Mouse (Mus musculus) liver, embryonic 15.5 days (tissue): ENCODE data around the gene Tprn. TPM values are rescaled to one million over a fixed set of nuclear protein-coding genes. Genes with fewer than 3 reads are reported as not detected.

ENCODE experiments used
- ATAC-seq: fragments of 200-750 bp; cut with Nextera tagmentation; 2 replicates; pipeline ENCODE4 v1.8.0; 2017; ENCODE audit warnings: moderate number of reproducible peaks, mild to moderate bottlenecking, moderate library complexity; ENCODE audit not compliant: insufficient read depth
- H3K27ac ChIP-seq: fragments of 300-500 bp; sonication (generic); replicated peaks from 2 replicates; pipeline ENCODE4 v1.5.1; 2015; ENCODE audit warnings: mild to moderate bottlenecking, inconsistent platforms
- H3K27me3 ChIP-seq: fragments of 300-500 bp; sonication (generic); 2 replicates; pipeline ENCODE4 v1.6.1; 2015; ENCODE audit warnings: mild to moderate bottlenecking, inconsistent platforms
- H3K36me3 ChIP-seq: fragments of 300-500 bp; sonication (generic); replicated peaks from 2 replicates; pipeline ENCODE4 v1.6.1; 2015; ENCODE audit warnings: moderate library complexity, mild to moderate bottlenecking, inconsistent platforms
- H3K4me1 ChIP-seq: fragments of 300-500 bp; sonication (generic); replicated peaks from 2 replicates; pipeline ENCODE4 v1.6.1; 2015; ENCODE audit warnings: inconsistent platforms
- H3K4me2 ChIP-seq: fragments of 300-500 bp; sonication (generic); 2 replicates; pipeline ENCODE4 v1.6.1; 2015; ENCODE audit warnings: moderate library complexity, mild to moderate bottlenecking, inconsistent platforms
- H3K4me3 ChIP-seq: fragments of 300-500 bp; sonication (generic); replicated peaks from 2 replicates; pipeline ENCODE4 v1.5.1; 2015; ENCODE audit warnings: mild to moderate bottlenecking, inconsistent platforms
- H3K9ac ChIP-seq: fragments of 300-500 bp; sonication (generic); 2 replicates; pipeline ENCODE4 v1.6.1; 2015; ENCODE audit warnings: moderate library complexity, mild to moderate bottlenecking, inconsistent platforms
- H3K9me3 ChIP-seq: fragments of 300-500 bp; sonication (generic); replicated peaks from 2 replicates; pipeline ENCODE4 v1.6.1; 2016; ENCODE audit warnings: inconsistent platforms
- WGBS: fragments of 180-500 bp; shearing (Covaris S2); methylation state at CpG from one replicate; pipeline ENCODE4 v1.1.7; 2015; ENCODE audit warnings: mixed read lengths; ENCODE audit not compliant: insufficient replicate concordance; 5-methylcytosine and 5-hydroxymethylcytosine counted together
- polyA plus RNA-seq: library from polyadenylated mRNA; unstranded; fragments of >200 nt; fragmentation: Nextera tagmentation; extraction: Ambion mirVana; gene quantifications from 2 replicates; pipeline ENCODE4 v1.2.1, GENCODE M21; 2015

Tprn gene
- polyA plus RNA-seq, 1 experiment from 2014 or later, result 3.9 TPM

DNA sequence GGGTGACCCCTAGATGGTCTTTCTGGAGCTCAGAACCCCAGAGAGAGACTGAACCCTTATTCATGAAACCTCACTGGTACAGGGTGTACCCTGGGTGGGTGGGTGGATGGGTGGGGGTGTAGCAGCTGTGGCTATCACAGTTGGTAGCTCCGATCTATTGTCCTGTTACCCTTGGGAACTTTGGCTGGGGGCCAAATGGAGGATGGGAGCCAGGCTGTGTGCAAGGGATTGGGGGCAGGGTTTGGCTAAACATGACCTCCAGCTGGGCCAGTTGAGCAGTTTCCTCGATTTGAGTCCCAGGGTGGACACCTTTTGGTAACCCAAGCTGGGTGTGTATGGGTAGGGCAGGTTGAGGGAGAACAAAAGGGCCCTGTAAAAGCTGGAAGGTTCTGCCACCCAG is 4.3 kb downstream of the Tprn start:
- Histone ChIP-seq H3K4me1 (peaks cover 85% of the 10 kb centered on the region), H3K4me2 (peak overlapping the region; percentile 100), H3K4me3 (no peak overlapping the region), H3K9me3 (no peaks in the 10 kb centered on the region), H3K27me3 (0 out of 2 replicates have a peak, but pooled peaks cover 3% of the 10 kb centered on the region), H3K27ac (peak overlapping the region; percentile 66), H3K36me3 (peaks cover 39% of the 10 kb centered on the region), H3K9ac (no peak overlapping the region)
- no peak for ATAC-seq
- WGBS, result 36% methylated on average over 2 of the region's 2 CpGs

DNA sequence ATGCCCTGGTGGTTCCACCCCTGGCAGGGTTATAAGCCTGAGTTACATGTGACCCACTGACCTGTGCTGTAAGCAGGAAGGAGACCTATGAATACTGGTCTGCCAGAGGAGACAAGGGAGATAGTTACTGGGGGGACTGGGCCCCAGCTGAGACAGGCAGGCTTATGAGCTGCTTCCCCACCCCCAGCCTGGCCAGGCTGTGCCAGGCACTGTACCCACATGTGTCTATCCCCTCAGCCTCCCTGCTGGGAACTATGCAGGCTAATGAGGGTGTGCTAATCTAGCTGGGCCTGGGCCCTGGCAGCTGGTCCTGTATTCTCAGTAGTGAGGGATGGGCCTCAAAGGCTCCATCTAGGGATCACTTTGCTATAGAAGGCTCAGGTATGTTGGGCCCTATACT is 4.8 kb downstream of the Tprn start:
- peak overlapping the region; percentile 66 for H3K27ac ChIP-seq
- H3K4me2 ChIP-seq, result 0 out of 2 replicates have a peak overlapping the region, but pooled peaks have one; percentile 100
- H3K4me3 ChIP-seq, result no peak overlapping the region
- H3K36me3 ChIP-seq, result peaks cover 39% of the 10 kb centered on the region
- H3K9me3 ChIP-seq, result no peaks in the 10 kb centered on the region
- H3K9ac ChIP-seq, result no peak overlapping the region
- H3K27me3 ChIP-seq, result 0 out of 2 replicates have a peak, but pooled peaks cover 3% of the 10 kb centered on the region
- H3K4me1 ChIP-seq, result peaks cover 81% of the 10 kb centered on the region
- no peak for ATAC-seq

DNA sequence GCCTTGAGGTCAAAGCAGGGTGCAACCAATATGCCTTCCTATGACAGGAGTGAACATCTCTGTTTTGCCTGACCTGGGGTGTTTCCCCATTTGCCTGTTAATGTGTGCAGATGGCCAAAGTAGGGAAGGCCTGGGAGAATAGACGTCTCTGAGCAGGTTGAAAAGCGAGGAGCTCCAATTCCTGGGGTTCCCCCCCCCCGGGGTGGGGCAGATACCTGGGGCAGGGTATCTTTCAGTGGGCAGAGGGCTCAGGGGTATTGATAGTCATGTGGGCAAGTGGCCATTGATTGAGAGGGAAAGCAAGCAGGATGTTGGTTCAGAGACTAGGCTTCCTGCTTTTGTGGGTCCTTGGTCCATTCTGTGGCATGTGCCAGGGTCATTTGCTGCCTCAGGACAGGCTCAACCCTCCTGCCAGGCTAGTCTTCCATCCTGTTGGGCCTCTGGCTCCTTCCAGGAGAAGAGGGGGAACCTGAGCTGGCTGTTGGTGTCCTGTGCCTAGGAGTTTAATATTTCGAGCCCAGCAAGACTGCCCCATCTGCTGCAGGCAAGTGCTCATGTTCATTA is 5.4 kb downstream of the Tprn start:
- no peak overlapping the region for H3K4me3 ChIP-seq
- WGBS, result 67% methylated on average over 4 of the region's 4 CpGs

DNA sequence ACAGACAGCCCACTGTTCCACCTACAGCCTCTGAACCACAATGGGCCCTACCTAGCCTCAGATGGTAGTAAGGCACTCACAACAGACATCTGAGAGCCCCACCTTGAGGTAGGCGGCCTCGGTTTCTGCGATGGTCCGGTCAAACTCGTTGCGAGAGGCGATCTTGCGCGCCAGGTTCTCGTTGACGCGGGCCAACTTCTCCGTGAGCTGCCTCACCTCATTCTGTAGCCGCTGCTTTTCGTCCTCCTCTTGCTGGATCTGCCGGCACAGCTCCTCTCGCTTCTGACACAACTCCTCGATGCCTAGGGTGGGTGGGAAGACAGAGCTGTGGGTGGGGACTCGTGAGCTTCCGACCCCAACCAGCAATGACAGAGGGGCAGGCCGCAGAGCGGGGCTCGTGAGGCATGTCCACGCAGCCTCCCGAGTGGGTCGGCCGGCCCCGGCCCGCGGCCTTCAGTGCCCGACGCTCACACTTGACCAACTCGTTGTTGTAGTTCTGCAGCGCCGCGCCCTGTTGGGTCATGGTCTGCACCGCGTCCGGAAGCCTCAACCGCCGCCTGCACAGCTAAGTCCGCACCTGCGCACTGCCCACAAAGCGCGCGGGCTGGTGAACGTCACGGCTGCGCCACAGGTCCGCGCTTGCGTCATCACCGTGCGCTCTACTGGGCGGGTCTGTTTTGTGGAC is 9.6 kb downstream of the Tprn start, which contains the start of the genes Ssna1 and Anapc2:
TSS of gene Ssna1 (minus strand) at position 612 of the 685 bp plus-strand sequence.
TSS of gene Anapc2 (plus strand) at position 652 of the 685 bp plus-strand sequence.
- no peaks in the 10 kb centered on the region for H3K27me3 ChIP-seq
- H3K36me3 ChIP-seq, result peaks cover 77% of the 10 kb centered on the region
- peak; percentile 93 for ATAC-seq
- WGBS, result under 1% methylated on average over 55 of the region's 55 CpGs
- H3K9me3 ChIP-seq, result no peaks in the 10 kb centered on the region
- H3K4me2 ChIP-seq, result peak within 1 kb of the TSS; percentile 90
- peak within 1 kb of the TSS; percentile 97 for H3K4me3 ChIP-seq
- H3K27ac ChIP-seq, result peak within 1 kb of the TSS; percentile 91
- H3K9ac ChIP-seq, result peak within 1 kb of the TSS; percentile 92
- peaks cover 53% of the 10 kb centered on the region for H3K4me1 ChIP-seq

More for the DNA sequence above, 5.4 kb downstream of the Tprn start:
- Histone ChIP-seq H3K27ac (peak overlapping the region; percentile 66), H3K27me3 (0 out of 2 replicates have a peak, but pooled peaks cover 3% of the 10 kb centered on the region), H3K9ac (no peak overlapping the region), H3K36me3 (peaks cover 39% of the 10 kb centered on the region), H3K4me2 (no peak overlapping the region), H3K9me3 (no peaks in the 10 kb centered on the region), H3K4me1 (peaks cover 79% of the 10 kb centered on the region)
- ATAC-seq, result no peak

DNA sequence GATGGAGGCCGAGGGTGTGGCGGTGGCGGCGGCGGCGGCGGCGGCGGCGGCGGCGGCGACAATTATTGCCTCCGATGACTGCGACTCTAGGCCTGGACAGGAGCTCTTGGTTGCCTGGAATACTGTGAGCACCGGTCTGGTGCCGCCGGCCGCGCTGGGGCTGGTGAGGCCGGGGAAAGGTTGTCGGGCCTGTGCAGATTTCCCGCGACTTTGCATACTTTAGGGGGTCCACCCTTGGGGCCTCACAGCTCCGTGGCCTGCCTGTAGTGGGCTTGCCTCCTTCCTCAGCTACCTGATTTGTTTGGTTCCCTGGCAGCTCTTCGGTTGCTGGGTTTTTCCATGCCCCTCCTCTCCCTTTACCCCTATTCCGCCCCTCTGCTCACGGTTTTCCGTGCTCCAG is 10.1 kb downstream of the Tprn start:
- Histone ChIP-seq H3K4me1 (peaks cover 48% of the 10 kb centered on the region), H3K27me3 (no peaks in the 10 kb centered on the region), H3K4me3 (peak overlapping the region; percentile 97), H3K36me3 (peaks cover 82% of the 10 kb centered on the region), H3K4me2 (peak overlapping the region; percentile 90), H3K27ac (peak overlapping the region; percentile 78), H3K9me3 (no peaks in the 10 kb centered on the region), H3K9ac (peak overlapping the region; percentile 92)
- under 1% methylated on average over 29 of the region's 29 CpGs for WGBS
- peak; percentile 43 for ATAC-seq

DNA sequence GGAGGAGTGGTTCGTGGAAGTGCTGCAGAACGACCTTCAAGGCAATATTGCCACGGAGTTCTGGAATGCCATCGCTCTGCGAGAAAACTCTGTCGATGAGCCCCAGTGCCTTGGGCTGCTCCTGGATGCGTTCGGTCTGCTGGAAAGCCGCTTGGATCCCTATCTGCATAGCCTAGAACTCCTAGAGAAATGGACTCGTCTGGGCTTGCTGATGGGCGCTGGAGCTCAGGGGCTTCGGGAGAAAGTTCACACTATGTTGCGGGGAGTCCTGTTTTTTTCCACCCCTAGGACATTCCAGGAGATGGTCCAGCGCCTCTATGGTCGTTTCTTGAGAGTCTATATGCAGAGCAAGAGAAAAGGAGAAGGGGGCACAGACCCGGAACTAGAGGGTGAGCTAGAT is 10.6 kb downstream of the Tprn start:
- peak overlapping the region; percentile 97 for H3K4me3 ChIP-seq
- H3K9ac ChIP-seq, result peak overlapping the region; percentile 92
- no peaks in the 10 kb centered on the region for H3K9me3 ChIP-seq
- 28% methylated on average over 16 of the region's 16 CpGs for WGBS
- H3K36me3 ChIP-seq, result peaks cover 82% of the 10 kb centered on the region
- H3K4me2 ChIP-seq, result peak overlapping the region; percentile 90
- H3K4me1 ChIP-seq, result peaks cover 43% of the 10 kb centered on the region
- no peak for ATAC-seq
- peak overlapping the region; percentile 78; the same call in 1 of the 2 replicates for H3K27ac ChIP-seq
- no peaks in the 10 kb centered on the region for H3K27me3 ChIP-seq

DNA sequence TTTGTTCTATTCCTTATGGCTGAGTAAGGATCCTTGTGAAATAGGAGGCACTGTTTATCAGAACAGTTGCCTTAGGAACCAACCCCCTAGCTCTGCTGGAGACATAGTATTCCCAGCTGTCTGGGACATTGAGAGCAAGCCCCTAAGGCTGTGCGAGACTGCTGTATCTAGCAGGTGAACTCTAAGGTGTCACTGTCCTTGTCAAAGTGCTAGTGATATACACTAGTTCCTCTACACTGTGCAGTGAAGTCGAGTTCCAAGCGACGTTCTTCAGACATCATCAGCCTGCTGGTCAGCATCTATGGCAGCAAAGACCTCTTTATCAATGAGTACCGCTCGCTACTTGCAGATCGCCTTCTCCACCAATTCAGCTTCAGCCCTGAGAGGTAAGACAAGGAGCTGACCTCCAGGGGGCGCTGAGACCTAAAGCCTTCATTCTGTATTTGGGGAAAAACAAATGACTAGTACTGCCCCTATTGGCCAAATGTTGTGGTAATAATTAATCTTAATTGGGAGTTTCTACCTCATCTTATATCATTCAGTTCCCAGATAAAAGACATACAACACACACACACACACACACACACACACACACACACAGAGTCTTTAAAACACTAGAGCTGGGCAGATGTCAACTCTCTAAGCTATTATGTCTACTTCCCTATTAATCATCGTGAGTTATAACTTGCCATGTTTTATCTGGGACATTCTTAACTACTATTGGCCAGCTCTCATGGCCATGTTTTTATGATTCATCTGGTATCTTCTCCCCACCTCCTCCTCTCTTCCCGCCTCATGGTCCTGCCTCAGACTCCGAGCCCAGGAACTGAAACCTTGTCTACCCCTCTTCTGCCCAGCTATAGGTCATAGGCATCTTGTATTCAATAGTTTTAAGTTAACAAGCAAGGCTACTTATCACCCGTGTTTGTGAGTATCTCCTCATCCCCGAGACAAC is 16.8 kb downstream of the Tprn start:
- no peaks in the 10 kb centered on the region for H3K27me3 ChIP-seq
- peak; percentile 57; the same call in 1 of the 2 replicates for ATAC-seq
- H3K9ac ChIP-seq, result no peak overlapping the region
- peaks cover 95% of the 10 kb centered on the region for H3K36me3 ChIP-seq
- no peak overlapping the region for H3K4me3 ChIP-seq
- H3K27ac ChIP-seq, result no peak overlapping the region
- H3K4me1 ChIP-seq, result peaks cover 2% of the 10 kb centered on the region
- 50% methylated on average over 13 of the region's 13 CpGs for WGBS
- H3K9me3 ChIP-seq, result no peaks in the 10 kb centered on the region
- H3K4me2 ChIP-seq, result no peak overlapping the region

DNA sequence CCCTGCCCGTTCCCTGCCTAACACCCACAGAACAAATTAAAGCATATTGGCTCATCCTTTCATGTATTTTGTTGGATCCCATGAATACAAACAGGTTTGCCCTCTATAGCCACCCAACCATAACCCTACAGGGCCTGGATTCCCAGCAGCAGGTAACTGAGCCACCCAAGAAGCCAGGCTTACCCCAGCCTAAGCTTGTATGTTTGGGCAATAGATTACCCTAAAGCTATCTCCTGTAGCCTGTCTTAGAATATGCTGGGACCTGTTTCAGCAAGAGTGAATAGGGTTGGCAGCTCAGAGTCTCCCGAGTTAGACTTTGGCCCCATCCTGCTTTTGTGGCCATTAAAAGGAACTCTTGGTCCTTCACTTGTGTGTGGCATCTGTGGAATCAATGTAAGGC is 23.1 kb downstream of the Tprn start:
- WGBS, result 72% methylated on average over 2 of the region's 2 CpGs
- Histone ChIP-seq H3K9me3 (no peaks in the 10 kb centered on the region), H3K4me1 (peaks cover 16% of the 10 kb centered on the region), H3K4me2 (no peak overlapping the region), H3K27ac (no peak overlapping the region), H3K4me3 (no peak overlapping the region), H3K9ac (no peak overlapping the region), H3K27me3 (peaks cover 28% of the 10 kb centered on the region), H3K36me3 (peaks cover 50% of the 10 kb centered on the region)
- ATAC-seq, result no peak

DNA sequence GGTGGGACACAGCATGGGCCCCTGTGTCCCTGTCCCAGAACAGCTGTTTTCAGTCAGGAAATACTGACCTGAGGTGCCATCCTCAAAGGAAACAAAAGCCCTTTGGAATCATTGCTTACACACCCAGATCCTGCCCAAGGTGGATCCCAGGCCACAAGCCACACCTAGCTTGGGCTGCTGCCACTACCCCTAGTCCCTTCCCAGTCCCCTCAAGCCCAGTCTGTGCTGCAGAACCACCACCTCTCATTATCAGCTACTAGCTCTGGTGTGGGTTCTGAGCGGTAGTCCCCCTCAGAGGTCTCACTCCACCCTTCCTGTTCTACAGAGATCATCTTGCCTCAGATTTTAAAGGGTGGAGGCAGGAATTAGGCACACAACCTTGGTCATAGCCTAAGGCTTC is 23.9 kb downstream of the Tprn start:
- H3K27ac ChIP-seq, result no peak overlapping the region
- H3K9me3 ChIP-seq, result no peaks in the 10 kb centered on the region
- no peak overlapping the region for H3K4me3 ChIP-seq
- peaks cover 44% of the 10 kb centered on the region for H3K36me3 ChIP-seq
- no peak overlapping the region for H3K4me2 ChIP-seq
- peaks cover 16% of the 10 kb centered on the region for H3K4me1 ChIP-seq
- H3K9ac ChIP-seq, result no peak overlapping the region
- H3K27me3 ChIP-seq, result peaks cover 36% of the 10 kb centered on the region
- peak; percentile 54; the same call in 1 of the 2 replicates for ATAC-seq
- WGBS, result 17% methylated on average over 1 of the region's 1 CpGs

DNA sequence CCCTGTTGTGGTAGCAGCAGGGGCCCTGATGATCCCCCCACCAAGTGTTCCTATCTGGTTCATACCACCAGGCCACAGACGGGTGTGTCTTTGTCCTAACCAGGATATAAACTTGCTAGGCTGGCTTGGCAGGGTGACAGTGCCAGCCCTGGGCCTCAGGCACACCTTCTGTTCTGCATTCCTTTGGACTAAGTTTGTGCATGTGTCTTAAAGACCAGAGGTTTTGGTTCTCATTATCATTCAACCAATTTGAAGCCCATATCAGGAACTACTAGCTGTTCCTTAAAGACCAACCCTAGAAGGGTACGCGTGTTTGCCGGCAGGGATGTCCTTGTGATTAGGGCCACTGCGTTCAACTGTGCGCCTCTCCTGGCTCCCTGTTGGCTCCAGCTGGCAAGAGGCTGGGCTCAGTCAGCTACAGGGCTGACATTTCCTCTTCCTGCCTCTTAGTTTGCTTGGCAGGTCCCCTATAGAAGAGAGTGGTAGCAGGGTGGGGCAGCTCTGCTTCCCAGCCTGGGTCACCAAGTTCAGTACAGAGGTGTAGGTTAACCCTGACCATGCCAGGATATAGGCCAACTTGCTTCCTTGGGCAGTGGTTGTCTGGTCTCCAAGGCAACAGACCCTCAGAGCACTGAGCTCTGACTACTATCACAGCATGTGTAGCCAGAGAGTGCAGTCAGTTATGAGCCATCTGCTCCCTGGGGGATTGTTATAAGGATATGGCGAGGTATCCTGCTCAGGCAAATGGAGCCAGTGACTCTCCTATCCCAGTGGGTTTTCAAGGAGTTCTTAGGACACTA is 24.6 kb downstream of the Tprn start:
- WGBS, result 27% methylated on average over 7 of the region's 7 CpGs
- H3K4me1 ChIP-seq, result peaks cover 17% of the 10 kb centered on the region
- no peak overlapping the region for H3K4me3 ChIP-seq
- peak; percentile 55; the same call in 1 of the 2 replicates for ATAC-seq
- no peaks in the 10 kb centered on the region for H3K9me3 ChIP-seq
- H3K4me2 ChIP-seq, result peak overlapping the region; percentile 15; the same call in 1 of the 2 replicates
- H3K9ac ChIP-seq, result no peak overlapping the region
- H3K27me3 ChIP-seq, result peaks cover 43% of the 10 kb centered on the region
- H3K36me3 ChIP-seq, result peaks cover 39% of the 10 kb centered on the region
- no peak overlapping the region for H3K27ac ChIP-seq
